Mouse (Mus musculus): ENCODE measurements at regions not wholly inside any gene's neighbourhood (a gene's known extent, or its start where the extent isn't known, plus 50 kb on each side); places are given as distances from the start of the nearest gene placed in this dataset.
A peak's percentile ranks its signal among the peaks of the same experiment; 100 is the strongest.

- no peaks in the 10 kb centered on the region for H3K4me1 ChIP-seq (ENCODE audit: control insufficient read depth in 1 of 2, insufficient read depth in 2 of 2, low read length in 2 of 2)
- H3K9ac ChIP-seq (ENCODE audit: control insufficient read depth, low read depth, low read length, poor library complexity, severe bottlenecking): no peak overlapping the region
- peak; percentile 1 for DNase-seq (ENCODE audit: low read depth, low spot score)
- no peak overlapping the region for H3K4me3 ChIP-seq (ENCODE audit: control insufficient read depth in 1 of 2, insufficient read depth in 1 of 2, low read depth in 2 of 2, low read length in 2 of 2)
- H3K36me3 ChIP-seq (ENCODE audit: control insufficient read depth in 1 of 2, insufficient read depth in 2 of 2, low read length in 2 of 2): no peaks in the 10 kb centered on the region
- no peak overlapping the region for H3K27ac ChIP-seq (ENCODE audit: control insufficient read depth, low read depth, low read length)
- no peaks in the 10 kb centered on the region for H3K79me2 ChIP-seq (ENCODE audit: control insufficient read depth, insufficient read depth, low read length, poor library complexity)
- H3K27me3 ChIP-seq (ENCODE audit: control insufficient read depth in 1 of 2, insufficient read depth in 2 of 2, low read length in 2 of 2): no peaks in the 10 kb centered on the region
- H3K9me3 ChIP-seq (replicated peaks; ENCODE audit: insufficient read depth, low read length): no peaks in the 10 kb centered on the region
- TF ChIP-seq POLR2AphosphoS2 (IDR thresholded peaks at IDR 0.05; ENCODE audit: low read length): no peak
- no peak for TF ChIP-seq ETS1 (IDR thresholded peaks at IDR 0.05; ENCODE audit: low read depth, low read length)
- TF ChIP-seq ZKSCAN1 (IDR thresholded peaks at IDR 0.05; ENCODE audit: low read depth, low read length): no peak
- no peak for TF ChIP-seq MYB (IDR thresholded peaks at IDR 0.05; ENCODE audit: low read depth, low read length)
- TF ChIP-seq ZC3H11A (IDR thresholded peaks at IDR 0.05; ENCODE audit: low read depth, low read length): no peak
- no peak for TF ChIP-seq USF1 (IDR thresholded peaks at IDR 0.05; ENCODE audit: low read depth, low read length)
- TF ChIP-seq TBP (IDR thresholded peaks at IDR 0.05; ENCODE audit: low read depth, low read length): no peak
- TF ChIP-seq GATA1 (IDR thresholded peaks at IDR 0.05; ENCODE audit: low read depth, low read length): no peak
- no peak for TF ChIP-seq E2F4 (IDR thresholded peaks at IDR 0.05; ENCODE audit: borderline replicate concordance, low read depth, low read length)
- no peak for TF ChIP-seq USF2 (IDR thresholded peaks at IDR 0.05; ENCODE audit: borderline replicate concordance in 1 of 2, insufficient read depth in 1 of 2, low read depth in 1 of 2, low read length in 2 of 2)
- no peak for TF ChIP-seq MAFK (IDR thresholded peaks at IDR 0.05; ENCODE audit: borderline replicate concordance, low read depth, low read length)
- no peak for TF ChIP-seq MAZ (IDR thresholded peaks at IDR 0.05; ENCODE audit: low read depth, low read length)
- no peak for TF ChIP-seq HCFC1 (IDR thresholded peaks at IDR 0.05; ENCODE audit: low read depth, low read length)
- TF ChIP-seq TAL1 (IDR thresholded peaks at IDR 0.05; ENCODE audit: low read length): no peak
- TF ChIP-seq CHD2 (IDR thresholded peaks at IDR 0.05; ENCODE audit: low read length): no peak
- TF ChIP-seq CTCF (IDR thresholded peaks at IDR 0.05 in 2 of 3, conservative IDR thresholded peaks at IDR 0.05 in 1 of 3; ENCODE audit: control insufficient read depth in 1 of 3, insufficient read depth in 1 of 3, low read depth in 2 of 3, low read length in 3 of 3, poor library complexity in 1 of 3, severe bottlenecking in 1 of 3): no peak
- TF ChIP-seq NELFE (IDR thresholded peaks at IDR 0.05; ENCODE audit: low read depth, low read length): no peak
- no peak for TF ChIP-seq BHLHE40 (IDR thresholded peaks at IDR 0.05; ENCODE audit: borderline replicate concordance, low read depth, low read length)
- TF ChIP-seq UBTF (IDR thresholded peaks at IDR 0.05; ENCODE audit: borderline replicate concordance, insufficient read depth, low read depth, low read length): no peak
Observed at GRCm38 (mm10) chrX:76942136-76942535, 339.4 kb upstream of the Cldn34d start.

- Histone ChIP-seq H3K9ac (ENCODE audit: control insufficient read depth, low read depth, low read length, poor library complexity, severe bottlenecking) (no peak overlapping the region), H3K79me2 (ENCODE audit: control insufficient read depth, insufficient read depth, low read length, poor library complexity) (no peaks in the 10 kb centered on the region), H3K4me3 (ENCODE audit: control insufficient read depth in 1 of 2, insufficient read depth in 1 of 2, low read depth in 2 of 2, low read length in 2 of 2) (no peak overlapping the region), H3K27me3 (ENCODE audit: control insufficient read depth in 1 of 2, insufficient read depth in 2 of 2, low read length in 2 of 2) (no peaks in the 10 kb centered on the region), H3K36me3 (ENCODE audit: control insufficient read depth in 1 of 2, insufficient read depth in 2 of 2, low read length in 2 of 2) (no peaks in the 10 kb centered on the region), H3K4me1 (ENCODE audit: control insufficient read depth in 1 of 2, insufficient read depth in 2 of 2, low read length in 2 of 2) (no peaks in the 10 kb centered on the region), H3K9me3 (replicated peaks; ENCODE audit: insufficient read depth, low read length) (no peaks in the 10 kb centered on the region), H3K27ac (ENCODE audit: control insufficient read depth, low read depth, low read length) (no peak overlapping the region)
- no peak for TF ChIP-seq MEF2A (IDR thresholded peaks at IDR 0.05; ENCODE audit: extremely low read depth, insufficient replicate concordance, low read depth, low read length, poor library complexity, severe bottlenecking)
- TF ChIP-seq MAFK (IDR thresholded peaks at IDR 0.05; ENCODE audit: borderline replicate concordance, low read depth, low read length): no peak
- TF ChIP-seq RCOR1 (IDR thresholded peaks at IDR 0.05; ENCODE audit: low read depth, low read length): no peak
- TF ChIP-seq ETS1 (IDR thresholded peaks at IDR 0.05; ENCODE audit: low read depth, low read length): no peak
- TF ChIP-seq SMC3 (IDR thresholded peaks at IDR 0.05; ENCODE audit: low read depth, low read length): no peak
- TF ChIP-seq UBTF (IDR thresholded peaks at IDR 0.05; ENCODE audit: borderline replicate concordance, insufficient read depth, low read depth, low read length): no peak
- no peak for TF ChIP-seq NELFE (IDR thresholded peaks at IDR 0.05; ENCODE audit: low read depth, low read length)
- TF ChIP-seq MAZ (IDR thresholded peaks at IDR 0.05; ENCODE audit: low read depth, low read length): no peak
- TF ChIP-seq KAT2A (conservative IDR thresholded peaks at IDR 0.05; ENCODE audit: low read depth, low read length): no peak
- TF ChIP-seq ELF1 (IDR thresholded peaks at IDR 0.05; ENCODE audit: low read depth, low read length): no peak
- no peak for TF ChIP-seq RAD21 (IDR thresholded peaks at IDR 0.05; ENCODE audit: low read depth, low read length)
- no peak for TF ChIP-seq CHD2 (IDR thresholded peaks at IDR 0.05; ENCODE audit: low read length)
- TF ChIP-seq SIN3A (IDR thresholded peaks at IDR 0.05; ENCODE audit: low read length): no peak
- no peak for TF ChIP-seq USF2 (IDR thresholded peaks at IDR 0.05; ENCODE audit: borderline replicate concordance in 1 of 2, insufficient read depth in 1 of 2, low read depth in 1 of 2, low read length in 2 of 2)
- TF ChIP-seq USF1 (IDR thresholded peaks at IDR 0.05; ENCODE audit: low read depth, low read length): no peak
- no peak for DNase-seq (ENCODE audit: low read depth, low spot score)
Observed at GRCm38 (mm10) chrX:76938315-76938714, 335.6 kb upstream of the Cldn34d start.
